ENCODE assay signal across 8 mouse cellular contexts in the genomic region with DNA sequence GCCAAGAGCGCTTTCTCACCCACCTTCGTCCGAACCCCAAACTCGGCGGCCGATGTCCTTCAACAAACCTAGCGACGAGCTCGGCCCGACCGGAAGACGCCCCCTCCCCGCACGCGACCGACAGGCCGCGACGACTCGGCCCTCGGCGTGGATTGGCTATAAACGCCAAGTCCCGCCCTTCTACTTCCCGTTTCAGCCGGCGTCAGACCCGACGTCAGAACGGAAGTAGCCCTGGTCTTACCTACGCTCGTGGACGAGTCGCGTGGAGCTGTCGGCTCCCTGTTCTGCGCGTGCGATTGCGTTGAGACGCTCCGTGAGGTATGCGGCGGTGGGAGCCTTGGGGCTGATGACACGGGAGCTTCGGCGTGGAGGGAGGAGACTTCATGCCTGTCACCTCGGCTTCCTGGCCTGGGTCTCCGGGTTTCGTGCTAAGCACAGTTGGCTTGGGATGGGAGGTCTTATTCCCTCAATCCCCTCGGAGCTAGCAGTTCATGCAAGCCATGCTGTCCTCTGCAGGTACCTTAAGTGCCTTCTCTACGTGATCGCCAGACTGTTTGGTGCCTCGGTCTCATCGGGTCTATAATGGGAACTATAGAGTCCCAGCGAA. TPM values are rescaled to one million over a fixed set of nuclear protein-coding genes. Genes with fewer than 3 reads are reported as not detected.
DNase-seq lines count a peak whose midpoint lies in the region; ATAC-seq and TF ChIP-seq lines count a peak whose summit lies in the region.

A gene (minus strand): TSS at position 98 of the 607 bp plus-strand sequence.
A gene (plus strand): TSS at position 219 of the 607 bp plus-strand sequence.

- H3K27me3 ChIP-seq in C2C12 (ENCODE audit: control insufficient read depth, insufficient read depth, insufficient read length) (no peaks in the 10 kb centered on the region), myocyte (ENCODE audit: control insufficient read depth, insufficient read depth, insufficient read length) (no peaks in the 10 kb centered on the region)
- no peaks in the 10 kb centered on the region for H3K27me3 ChIP-seq in erythroblast, embryonic 14.5 days (ENCODE audit: control insufficient read depth)
- H3K27me3 ChIP-seq in heart, embryonic 11.5 days (ENCODE audit: control insufficient read depth, insufficient read depth, low read length): no peaks in the 10 kb centered on the region
- no peaks in the 10 kb centered on the region for H3K27me3 ChIP-seq in kidney, embryonic 16.5 days (ENCODE audit: insufficient read depth, low read length)
- H3K27me3 ChIP-seq in liver, adult 2 months (ENCODE audit: control insufficient read depth, insufficient read depth, low read length): no peaks in the 10 kb centered on the region
- H3K27me3 ChIP-seq in splenic B cell, adult 2 months (ENCODE audit: control insufficient read depth, insufficient read depth, low read length, poor library complexity, severe bottlenecking): no peaks in the 10 kb centered on the region

- H3K79me2 ChIP-seq in C2C12 (ENCODE audit: control insufficient read depth, insufficient read depth): peaks cover 97% of the 10 kb centered on the region
- peaks cover 27% of the 10 kb centered on the region; the same call in 1 of the 2 replicates for H3K79me2 ChIP-seq in liver, adult 2 months (ENCODE audit: control insufficient read depth, insufficient read depth, low read length)
- H3K79me2 ChIP-seq in myocyte (ENCODE audit: control insufficient read depth, insufficient read depth): peaks cover 79% of the 10 kb centered on the region

- peak; percentile 96 for ATAC-seq in heart, embryonic 11.5 days (replicated peaks; ENCODE audit: insufficient number of reproducible peaks, low FRiP score, low TSS enrichment)
- peak; percentile 99 for ATAC-seq in kidney, embryonic 16.5 days (ENCODE audit: low FRiP score, low TSS enrichment)

- peak; percentile 99 for DNase-seq in brain, embryonic 14.5 days (ENCODE audit: low read depth)
- DNase-seq in liver, adult 2 months (ENCODE audit: extremely low read depth, low read depth, low spot score): peak; percentile 87
- peak; percentile 97 for DNase-seq in splenic B cell, adult 2 months (ENCODE audit: low read depth, low spot score)

- peaks cover 31% of the 10 kb centered on the region for H3K4me1 ChIP-seq in erythroblast, embryonic 14.5 days (ENCODE audit: control insufficient read depth)
- peaks cover 20% of the 10 kb centered on the region for H3K4me1 ChIP-seq in heart, embryonic 11.5 days (ENCODE audit: control insufficient read depth, insufficient read depth, low read length)
- H3K4me1 ChIP-seq in kidney, embryonic 16.5 days (ENCODE audit: insufficient read depth, low read length): peaks cover 13% of the 10 kb centered on the region
- peaks cover 12% of the 10 kb centered on the region for H3K4me1 ChIP-seq in liver, adult 2 months (ENCODE audit: control insufficient read depth, insufficient read depth, low read length)

- H3K27ac ChIP-seq in heart, embryonic 11.5 days (ENCODE audit: low read depth, low read length): peak within 1 kb of the TSS; percentile 89
- H3K27ac ChIP-seq in kidney, embryonic 16.5 days (ENCODE audit: low read length): peak within 1 kb of the TSS; percentile 90
- peak within 1 kb of the TSS; percentile 97 for H3K27ac ChIP-seq in liver, adult 2 months (replicated peaks; ENCODE audit: insufficient read depth, low read depth, low read length)

- H3K9me3 ChIP-seq in erythroblast, embryonic 14.5 days (ENCODE audit: control insufficient read depth, low read length): no peaks in the 10 kb centered on the region
- H3K9me3 ChIP-seq in heart, embryonic 11.5 days (replicated peaks; ENCODE audit: control insufficient read depth, low read length): no peaks in the 10 kb centered on the region
- H3K9me3 ChIP-seq in kidney, embryonic 16.5 days (ENCODE audit: low read length): no peaks in the 10 kb centered on the region

- WGBS in heart, embryonic 11.5 days (ENCODE audit: insufficient replicate concordance): under 1% methylated on average over 56 of the region's 56 CpGs
- under 1% methylated on average over 56 of the region's 56 CpGs for WGBS in kidney, embryonic 16.5 days
- under 1% methylated on average over 56 of the region's 56 CpGs for WGBS in liver, adult 2 months

- TF ChIP-seq CTCF in C2C12 (IDR thresholded peaks at IDR 0.05; ENCODE audit: control insufficient read depth, insufficient read depth, insufficient read length): no peak
- no peak for TF ChIP-seq CTCF in brain, embryonic 14.5 days (IDR thresholded peaks at IDR 0.05; ENCODE audit: borderline replicate concordance, extremely low read depth, insufficient read depth, insufficient read length)
- no peak for TF ChIP-seq CTCF in liver, adult 2 months (IDR thresholded peaks at IDR 0.05; ENCODE audit: low read depth, low read length)

- H3K9ac ChIP-seq in heart, embryonic 11.5 days (ENCODE audit: low read depth, low read length): peak within 1 kb of the TSS; percentile 99
- H3K9ac ChIP-seq in kidney, embryonic 16.5 days (replicated peaks; ENCODE audit: low read length): peak within 1 kb of the TSS; percentile 87
- H3K9ac ChIP-seq in liver, adult 2 months (ENCODE audit: low read depth, low read length): peak within 1 kb of the TSS; percentile 89

- peak within 1 kb of the TSS; percentile 87 for H3ac ChIP-seq in C2C12 (ENCODE audit: control insufficient read depth, insufficient read length, low read depth)
- peak within 1 kb of the TSS; percentile 75 for H3ac ChIP-seq in myocyte (ENCODE audit: control insufficient read depth, insufficient read length)

- H3K4me3 ChIP-seq in C2C12 (ENCODE audit: insufficient read depth, poor library complexity, severe bottlenecking): peak within 1 kb of the TSS; percentile 91
- H3K4me3 ChIP-seq in erythroblast, embryonic 14.5 days (replicated peaks): peak within 1 kb of the TSS; percentile 74
- peak within 1 kb of the TSS; percentile 96 for H3K4me3 ChIP-seq in heart, embryonic 11.5 days (ENCODE audit: low read depth, low read length)
- peak within 1 kb of the TSS; percentile 99 for H3K4me3 ChIP-seq in kidney, embryonic 16.5 days (ENCODE audit: low read length)
- H3K4me3 ChIP-seq in liver, adult 2 months (ENCODE audit: insufficient read depth, low read depth, low read length): peak within 1 kb of the TSS; percentile 61
- peak within 1 kb of the TSS; percentile 100 for H3K4me3 ChIP-seq in myocyte

- TF ChIP-seq POLR2A in brain, embryonic 14.5 days (IDR thresholded peaks at IDR 0.05; ENCODE audit: borderline replicate concordance, extremely low read depth, insufficient read depth, insufficient read length, poor library complexity, severe bottlenecking): peak; percentile 57; the same call in 1 of the 2 replicates
- peak; percentile 77; the same call in 1 of the 2 replicates for TF ChIP-seq POLR2A in liver, adult 2 months (IDR thresholded peaks at IDR 0.05; ENCODE audit: extremely low read depth, insufficient read depth, low read length)
- TF ChIP-seq POLR2A in myocyte (IDR thresholded peaks at IDR 0.05; ENCODE audit: insufficient read length, low read depth): peak; percentile 100

- peaks cover 74% of the 10 kb centered on the region for H3K79me3 ChIP-seq in C2C12 (ENCODE audit: low read depth)

- peaks cover 38% of the 10 kb centered on the region for H3K36me3 ChIP-seq in C2C12 (ENCODE audit: control insufficient read depth, insufficient read depth)
- H3K36me3 ChIP-seq in erythroblast, embryonic 14.5 days (ENCODE audit: control insufficient read depth): peaks cover 57% of the 10 kb centered on the region
- peaks cover 8% of the 10 kb centered on the region for H3K36me3 ChIP-seq in heart, embryonic 11.5 days (ENCODE audit: control insufficient read depth, insufficient read depth, low read length)
- H3K36me3 ChIP-seq in kidney, embryonic 16.5 days (ENCODE audit: insufficient read depth, low read length): peaks cover 14% of the 10 kb centered on the region
- H3K36me3 ChIP-seq in liver, adult 2 months (ENCODE audit: control insufficient read depth, insufficient read depth, low read length): peaks cover 21% of the 10 kb centered on the region
- peaks cover 36% of the 10 kb centered on the region for H3K36me3 ChIP-seq in myocyte (ENCODE audit: control insufficient read depth, insufficient read depth)
- peaks cover 5% of the 10 kb centered on the region; the same call in 1 of the 2 replicates for H3K36me3 ChIP-seq in splenic B cell, adult 2 months (ENCODE audit: control insufficient read depth, insufficient read depth, low read length, poor library complexity, severe bottlenecking)

- H3K4me2 ChIP-seq in heart, embryonic 11.5 days: peak within 1 kb of the TSS; percentile 94
- H3K4me2 ChIP-seq in kidney, embryonic 16.5 days (replicated peaks; ENCODE audit: low read depth, low read length): peak within 1 kb of the TSS; percentile 88
- H3K4me2 ChIP-seq in myocyte (ENCODE audit: low read depth): peak within 1 kb of the TSS; percentile 100

TF ChIP-seq in C2C12, 6 proteins besides CTCF, POLR2A, EP300 and RAD21 (continues in another document):
- no peak for TF ChIP-seq CEBPB (IDR thresholded peaks at IDR 0.05; ENCODE audit: low read depth)
- peak; percentile 95 for TF ChIP-seq MAX (IDR thresholded peaks at IDR 0.05)
- no peak for TF ChIP-seq MYOG (IDR thresholded peaks at IDR 0.05; ENCODE audit: control insufficient read depth, extremely low read depth, insufficient read length)

TF ChIP-seq in myocyte, 11 proteins besides CTCF, POLR2A, EP300 and RAD21:
- TF ChIP-seq SRF (IDR thresholded peaks at IDR 0.05; ENCODE audit: control insufficient read depth, insufficient read length, low read depth) (no peak), POLR2AphosphoS2 (IDR thresholded peaks at IDR 0.05; ENCODE audit: insufficient read length, low read depth) (peak; percentile 99), MYOD1 (IDR thresholded peaks at IDR 0.05; ENCODE audit: control insufficient read depth in 1 of 3, insufficient read length in 2 of 3, low read depth in 2 of 3) (peak in 1 of 3 experiments; percentile 25)

RNA-seq across cellular contexts. Expression of the first gene that starts in this region (rescaled TPM):
- 1,106 TPM for polyA plus RNA-seq in C2C12 (2012; fragmentation: generic; extraction: Trizol)
- 587 and 848 TPM in 2 replicates for polyA plus RNA-seq in brain, embryonic 14.5 days (2012; rRNA removed)
- 2.3 and 2.6 TPM in 2 replicates for polyA plus RNA-seq in erythroblast, embryonic 14.5 days (2012)
- polyA plus RNA-seq in heart, embryonic 11.5 days (2014; fragmentation: Nextera tagmentation; extraction: Ambion mirVana): 2,024 and 2,054 TPM in 2 replicates
- 1,146 and 1,154 TPM in 2 replicates for polyA plus RNA-seq in kidney, embryonic 16.5 days (2015; fragmentation: Nextera tagmentation; extraction: Ambion mirVana)
- 264 and 266 TPM in 2 replicates for total RNA-seq in liver, adult 2 months (2014; rRNA removed)
- polyA plus RNA-seq in liver, adult 2 months (2012; rRNA removed): 125 and 171 TPM in 2 replicates
- polyA plus RNA-seq in myocyte (2012; fragmentation: generic; extraction: Trizol): 1,012 TPM

RNA-seq across cellular contexts. Expression of the second gene that starts in this region (rescaled TPM):
- polyA plus RNA-seq in C2C12 (2012; fragmentation: generic; extraction: Trizol): 21.0 TPM
- polyA plus RNA-seq in brain, embryonic 14.5 days (2012; rRNA removed): 15.3 and 18.9 TPM in 2 replicates
- 0.48 and 0.58 TPM in 2 replicates for polyA plus RNA-seq in erythroblast, embryonic 14.5 days (2012)
- polyA plus RNA-seq in heart, embryonic 11.5 days (2014; fragmentation: Nextera tagmentation; extraction: Ambion mirVana): 6.1 and 6.3 TPM in 2 replicates
- polyA plus RNA-seq in kidney, embryonic 16.5 days (2015; fragmentation: Nextera tagmentation; extraction: Ambion mirVana): 9.3 and 10.3 TPM in 2 replicates
- total RNA-seq in liver, adult 2 months (2014; rRNA removed): 7.1 and 8.3 TPM in 2 replicates
- polyA plus RNA-seq in liver, adult 2 months (2012; rRNA removed): 4.4 and 6.1 TPM in 2 replicates
- 16.1 TPM for polyA plus RNA-seq in myocyte (2012; fragmentation: generic; extraction: Trizol)

Comparison
In these comparisons a context has a peak if more than half of its experiments do, and no peak if none do; other contexts are left out.
1. Peak in every context shown above with its lines: DNase-seq, ATAC-seq, H3K4me3 ChIP-seq and H3K27ac ChIP-seq.
2. RNA of the first gene that starts in this region (polyA plus RNA-seq): 2,024 to 2,054 TPM in heart, embryonic 11.5 days, 1,146 to 1,154 TPM in kidney, embryonic 16.5 days, 1,106 TPM in C2C12 (single experiment), 1,012 TPM in myocyte (single experiment), 587 to 848 TPM in brain, embryonic 14.5 days and 125 to 171 TPM in liver, adult 2 months; 2.3 to 2.6 TPM in erythroblast, embryonic 14.5 days; every median in the first group is over 10 times any median in the second.